Mouse (Mus musculus) liver, embryonic 16.5 days (tissue): ENCODE measurements around the gene Pcyt2. TPM values are rescaled to one million over a fixed set of nuclear protein-coding genes. Genes with fewer than 3 reads are reported as not detected.
A peak's percentile ranks its signal among the peaks of the same experiment; 100 is the strongest.

Experiments
- ATAC-seq: fragments of 200-750 bp; cut with Nextera tagmentation; 2 replicates; pipeline ENCODE4 v1.8.0; 2017; ENCODE audit warnings: low read depth, mild to moderate bottlenecking, moderate number of reproducible peaks, moderate library complexity
- H3K27ac ChIP-seq: fragments of 300-500 bp; sonication (generic); 2 replicates; pipeline ENCODE4 v1.5.1; 2014; ENCODE audit warnings: mild to moderate bottlenecking, low read length
- H3K27me3 ChIP-seq: fragments of 300-500 bp; sonication (generic); 2 replicates; pipeline ENCODE4 v1.6.1; 2014; ENCODE audit warnings: low read depth, low read length, mixed read lengths; ENCODE audit not compliant: control insufficient read depth, insufficient read depth
- H3K36me3 ChIP-seq: fragments of 300-500 bp; sonication (generic); 2 replicates; pipeline ENCODE4 v1.6.1; 2014; ENCODE audit warnings: mild to moderate bottlenecking; ENCODE audit not compliant: control insufficient read depth, insufficient read depth
- H3K4me1 ChIP-seq: fragments of 300-500 bp; sonication (generic); 2 replicates; pipeline ENCODE4 v1.6.1; 2014; ENCODE audit warnings: low read depth, low read length, mixed read lengths; ENCODE audit not compliant: control insufficient read depth
- H3K4me2 ChIP-seq: fragments of 300-500 bp; sonication (generic); 2 replicates; pipeline ENCODE4 v1.6.1; 2014; ENCODE audit warnings: low read depth, low read length, mixed read lengths
- H3K4me3 ChIP-seq: fragments of 300-500 bp; sonication (generic); 2 replicates; pipeline ENCODE4 v1.5.1; 2014; ENCODE audit warnings: low read depth, mild to moderate bottlenecking, low read length
- H3K9ac ChIP-seq: fragments of 300-500 bp; sonication (generic); 2 replicates; pipeline ENCODE4 v1.6.1; 2014; ENCODE audit warnings: low read depth, low read length
- H3K9me3 ChIP-seq: fragments of 300-500 bp; sonication (generic); replicated peaks from 2 replicates; pipeline ENCODE4 v1.6.1; 2016; ENCODE audit warnings: low read length; ENCODE audit not compliant: control insufficient read depth
- WGBS: fragments of 180-500 bp; shearing (Covaris S2); extraction: QIAGEN DNeasy Blood & Tissue Kit; methylation state at CpG from one replicate; pipeline ENCODE4 v1.1.7; 2014; ENCODE audit not compliant: insufficient replicate concordance; 5-methylcytosine and 5-hydroxymethylcytosine counted together
- polyA plus RNA-seq: library from polyadenylated mRNA; unstranded; fragments of >200 nt; fragmentation: Nextera tagmentation; extraction: Ambion mirVana; gene quantifications from 2 replicates; pipeline ENCODE4 v1.2.1, GENCODE M21; 2015

Gene Pcyt2
- polyA plus RNA-seq, 1 experiment from 2014 or later = 184 TPM

GRCm38 (mm10) chr11:120641869-120642268 is 24.1 kb upstream of the Pcyt2 start:
- WGBS = 62% methylated on average over 8 of the region's 8 CpGs
- H3K27ac ChIP-seq = no peak overlapping the region
- peaks cover 13% of the 10 kb centered on the region for H3K4me1 ChIP-seq
- H3K4me2 ChIP-seq = no peak overlapping the region
- no peaks in the 10 kb centered on the region for H3K36me3 ChIP-seq
- H3K9ac ChIP-seq = no peak overlapping the region
- ATAC-seq = no peak
- peaks cover 5% of the 10 kb centered on the region for H3K27me3 ChIP-seq
- no peaks in the 10 kb centered on the region for H3K9me3 ChIP-seq
- H3K4me3 ChIP-seq = no peak overlapping the region

DNA sequence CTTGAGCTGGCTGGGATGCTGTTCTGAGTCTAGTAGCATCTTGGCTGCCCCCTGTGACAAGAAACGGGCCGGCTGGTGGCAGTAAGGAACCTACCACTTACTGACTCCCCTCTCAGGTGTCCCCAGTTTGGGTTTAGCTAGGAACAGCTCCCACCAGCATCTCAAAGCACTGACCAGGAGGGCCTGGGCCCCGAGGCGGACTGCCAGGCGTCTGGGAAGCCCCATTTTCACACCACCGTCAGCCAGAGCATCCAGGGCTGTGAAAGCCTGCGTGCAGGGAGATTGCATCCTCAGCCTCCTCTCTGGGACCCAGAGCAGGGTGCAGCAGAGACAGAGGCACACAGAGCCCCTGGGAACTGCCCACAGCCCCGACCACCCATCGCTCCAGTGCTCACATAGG is 23.5 kb upstream of the Pcyt2 start:
- Histone ChIP-seq H3K27me3 (peaks cover 5% of the 10 kb centered on the region), H3K4me2 (no peak overlapping the region), H3K9me3 (no peaks in the 10 kb centered on the region), H3K4me1 (peaks cover 13% of the 10 kb centered on the region), H3K9ac (no peak overlapping the region), H3K4me3 (no peak overlapping the region), H3K27ac (no peak overlapping the region), H3K36me3 (no peaks in the 10 kb centered on the region)
- no peak for ATAC-seq
- 58% methylated on average over 9 of the region's 9 CpGs for WGBS

GRCm38 (mm10) chr11:120634810-120635209 is 17.1 kb upstream of the Pcyt2 start:
- Histone ChIP-seq H3K9ac (no peak overlapping the region), H3K4me3 (no peak overlapping the region), H3K4me1 (peaks cover 34% of the 10 kb centered on the region), H3K36me3 (no peaks in the 10 kb centered on the region), H3K9me3 (no peaks in the 10 kb centered on the region), H3K4me2 (no peak overlapping the region), H3K27ac (no peak overlapping the region), H3K27me3 (no peaks in the 10 kb centered on the region; the same call in 1 of the 2 replicates)
- ATAC-seq = no peak
- 77% methylated on average over 5 of the region's 5 CpGs for WGBS

DNA sequence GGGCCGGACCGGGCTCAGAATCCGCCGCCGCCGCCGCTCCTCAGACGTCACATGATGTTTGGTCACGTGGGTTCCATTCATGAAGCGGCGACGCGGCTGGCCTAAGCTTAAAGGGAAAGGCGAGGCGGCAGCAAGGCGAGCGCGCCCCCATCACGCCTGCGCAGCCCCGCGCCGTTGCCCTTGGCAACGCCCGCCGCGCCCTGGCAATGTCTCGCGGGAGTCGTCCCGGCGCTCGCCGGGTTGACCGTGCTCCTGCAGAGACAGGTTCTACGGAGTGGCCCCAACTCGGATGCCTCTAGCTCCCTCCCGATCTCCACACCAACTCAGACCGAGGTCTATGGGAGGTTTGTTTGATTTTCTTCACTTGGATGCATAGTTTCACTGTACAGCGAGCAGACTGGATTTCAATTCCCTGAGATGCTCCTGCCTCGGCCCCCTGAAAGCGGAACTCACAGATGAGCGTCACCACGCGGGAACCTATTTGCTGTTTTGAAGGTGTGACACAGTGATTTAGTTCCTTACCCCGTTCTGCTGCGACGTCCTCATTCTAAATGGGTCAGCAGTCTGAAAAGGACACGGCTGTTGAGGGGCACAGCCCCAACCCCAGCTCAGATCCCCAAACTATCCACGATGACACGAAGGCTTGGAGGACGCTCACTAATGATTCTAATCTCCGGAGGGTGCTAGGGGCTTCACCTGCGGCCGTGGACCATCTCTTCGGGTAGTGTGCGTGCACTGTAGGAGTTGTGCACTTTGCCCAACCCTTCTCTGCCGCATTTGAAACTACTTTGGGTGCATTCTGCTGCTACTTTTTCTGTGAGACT is 16.0 kb upstream of the Pcyt2 start, which contains the start of gene Mafg:
Mafg (minus strand) TSS at position 81 of the 824 bp plus-strand sequence.
- Histone ChIP-seq H3K36me3 (peaks cover 2% of the 10 kb centered on the region), H3K4me2 (peak within 1 kb of the TSS; percentile 94), H3K27me3 (no peaks in the 10 kb centered on the region), H3K27ac (peak within 1 kb of the TSS; percentile 100), H3K4me1 (peaks cover 44% of the 10 kb centered on the region), H3K9ac (peak within 1 kb of the TSS; percentile 97), H3K9me3 (no peaks in the 10 kb centered on the region), H3K4me3 (peak within 1 kb of the TSS; percentile 84)
- WGBS = 10% methylated on average over 58 of the region's 58 CpGs
- ATAC-seq = peak; percentile 70

DNA sequence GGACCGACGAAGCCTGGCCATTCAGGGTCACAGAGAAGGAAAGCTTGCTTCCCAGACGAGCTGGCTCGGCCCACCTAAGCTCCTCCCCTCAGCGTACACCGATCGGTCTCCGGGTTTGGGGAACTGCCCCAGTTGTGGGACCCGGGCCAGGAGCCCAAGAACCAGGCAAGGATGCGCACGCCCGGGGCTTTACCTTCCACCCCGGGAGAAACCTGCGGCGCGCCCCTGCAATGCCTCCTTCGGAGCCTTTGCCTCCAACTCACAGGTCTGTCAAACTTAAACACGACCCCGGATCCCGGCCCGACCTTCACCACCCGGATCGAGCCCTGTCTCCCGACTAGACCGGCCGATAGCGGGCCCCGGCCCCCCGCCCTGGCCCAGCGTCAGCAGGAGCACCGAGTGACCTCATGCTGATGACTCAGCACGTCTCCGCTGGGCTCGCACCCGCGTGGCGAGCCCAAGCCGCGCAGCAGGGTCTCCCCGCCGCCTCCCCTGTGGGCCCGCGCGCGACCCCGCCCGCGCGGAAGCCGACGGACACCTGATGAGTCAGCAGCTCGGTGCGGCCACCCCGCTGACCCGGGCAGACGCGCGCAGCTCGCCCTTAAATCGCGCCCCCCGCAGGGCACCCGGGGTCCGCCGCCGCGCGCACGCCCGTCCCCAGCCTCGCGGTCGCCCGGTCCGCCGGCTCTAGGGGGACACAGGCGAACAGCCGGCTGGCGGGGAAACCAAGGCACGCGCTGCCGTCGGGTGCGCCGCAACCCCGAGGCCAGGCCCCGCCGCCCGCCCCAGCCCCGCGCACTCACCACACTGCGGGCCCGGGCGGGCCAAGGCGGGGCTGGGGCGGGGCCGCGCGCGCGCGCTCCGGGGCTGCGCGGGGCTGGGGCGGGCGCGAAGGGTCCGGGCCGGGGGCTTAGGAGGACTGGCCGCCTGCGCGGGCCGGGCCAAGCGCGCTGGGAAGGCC is 15.1 kb upstream of the Pcyt2 start:
- Histone ChIP-seq H3K27me3 (no peaks in the 10 kb centered on the region), H3K36me3 (peaks cover 5% of the 10 kb centered on the region), H3K4me2 (peak overlapping the region; percentile 94), H3K27ac (peak overlapping the region; percentile 100), H3K4me3 (peak overlapping the region; percentile 84), H3K4me1 (peaks cover 50% of the 10 kb centered on the region), H3K9me3 (no peaks in the 10 kb centered on the region), H3K9ac (peak overlapping the region; percentile 97)
- peak; percentile 73 for ATAC-seq
- under 1% methylated on average over 96 of the region's 116 CpGs for WGBS

GRCm38 (mm10) chr11:120631726-120632448 is 14.2 kb upstream of the Pcyt2 start:
- H3K4me2 ChIP-seq = peak overlapping the region; percentile 94
- H3K4me3 ChIP-seq = peak overlapping the region; percentile 84
- ATAC-seq = peak; percentile 31
- peaks cover 8% of the 10 kb centered on the region for H3K36me3 ChIP-seq
- no peaks in the 10 kb centered on the region for H3K9me3 ChIP-seq
- H3K27me3 ChIP-seq = no peaks in the 10 kb centered on the region
- 33% methylated on average over 4 of the region's 4 CpGs for WGBS
- peak overlapping the region; percentile 100 for H3K27ac ChIP-seq
- H3K4me1 ChIP-seq = peaks cover 58% of the 10 kb centered on the region
- H3K9ac ChIP-seq = peak overlapping the region; percentile 97

- H3K4me1 ChIP-seq = peaks cover 66% of the 10 kb centered on the region
- H3K9me3 ChIP-seq = no peaks in the 10 kb centered on the region
- peaks cover 8% of the 10 kb centered on the region for H3K36me3 ChIP-seq
- no peak for ATAC-seq
- peak overlapping the region; percentile 97 for H3K9ac ChIP-seq
- peak overlapping the region; percentile 94 for H3K4me2 ChIP-seq
- H3K27me3 ChIP-seq = no peaks in the 10 kb centered on the region
- peak overlapping the region; percentile 84 for H3K4me3 ChIP-seq
- WGBS = 6% methylated on average over 7 of the region's 7 CpGs
- H3K27ac ChIP-seq = peak overlapping the region; percentile 100
Observed at GRCm38 (mm10) chr11:120630881-120631725, 13.4 kb upstream of the Pcyt2 start.

DNA sequence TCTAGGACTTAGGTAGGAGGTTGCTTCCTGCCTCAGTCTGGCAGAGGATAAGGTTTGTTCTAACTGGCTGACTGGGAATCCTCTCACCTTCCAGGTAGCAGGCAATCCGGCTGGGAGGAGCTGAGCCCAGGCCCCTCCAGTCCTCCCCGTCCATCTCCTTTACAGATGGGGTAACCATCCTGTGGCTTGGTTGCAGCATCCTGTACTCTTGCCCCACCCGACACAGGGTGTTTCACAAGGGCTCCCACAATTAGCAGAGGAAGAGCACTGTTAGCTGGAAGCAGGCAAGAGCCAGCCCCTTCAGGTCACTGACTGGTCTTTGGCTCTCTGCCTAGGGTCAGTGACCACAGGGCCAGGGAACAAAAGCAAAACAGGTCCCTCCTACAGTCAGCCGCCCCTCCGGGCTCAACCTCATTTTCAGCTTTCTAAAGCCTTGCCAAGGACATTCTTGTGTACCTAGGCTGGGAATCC is 12.7 kb upstream of the Pcyt2 start:
- H3K4me3 ChIP-seq = peak overlapping the region; percentile 84
- peaks cover 8% of the 10 kb centered on the region for H3K36me3 ChIP-seq
- peaks cover 72% of the 10 kb centered on the region for H3K4me1 ChIP-seq
- ATAC-seq = peak; percentile 40
- H3K27ac ChIP-seq = peak overlapping the region; percentile 100
- H3K9me3 ChIP-seq = no peaks in the 10 kb centered on the region
- H3K27me3 ChIP-seq = no peaks in the 10 kb centered on the region
- peak overlapping the region; percentile 97 for H3K9ac ChIP-seq
- H3K4me2 ChIP-seq = peak overlapping the region; percentile 94
- 14% methylated on average over 5 of the region's 5 CpGs for WGBS
